Mouse (Mus musculus): Measurements from ENCODE around the gene Zfp420. TPM values are rescaled to one million over a fixed set of nuclear protein-coding genes. Genes with fewer than 3 reads are reported as not detected.
"Not testable (repeated sequence)": the region's sequence is repeated elsewhere in the genome, so short reads cannot be mapped to it uniquely, and the experiment has no call there.

Zfp420 gene
- polyA plus RNA-seq, 1 experiment from 2014 or later, result 6.8 TPM

DNA sequence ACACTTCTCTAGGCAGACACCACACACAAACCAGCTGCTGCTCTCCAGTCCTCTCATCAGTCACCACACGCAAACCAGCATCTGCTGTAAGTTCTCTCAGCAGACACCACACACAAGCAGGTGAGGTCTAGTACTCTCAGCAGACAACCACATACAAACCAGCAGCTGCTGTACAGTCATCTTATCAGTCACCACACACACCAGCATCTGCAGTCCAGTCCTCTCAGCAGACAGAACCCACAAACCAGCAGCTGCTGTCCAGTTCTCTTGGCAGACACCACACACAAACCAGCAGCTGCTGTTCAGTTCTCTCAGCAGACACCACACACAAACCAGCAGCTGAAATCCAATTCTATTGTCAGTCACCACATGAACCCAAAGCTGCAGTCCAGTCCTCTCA lies 23.0 kb upstream of the Zfp420 start:
- DNase-seq (ENCODE audit: low spot score) (no peak), ATAC-seq (replicated peaks; ENCODE audit: low FRiP score, low TSS enrichment, low read depth) (no peak)
- 94% methylated on average over 1 of the region's 1 CpGs for WGBS
- Histone ChIP-seq H3K27me3 (replicated peaks; ENCODE audit: control insufficient read depth, insufficient read depth, low read length) (no peaks in the 10 kb centered on the region), H3K4me3 (ENCODE audit: low read depth, low read length) (no peak overlapping the region), H3K9ac (ENCODE audit: low read length) (no peak overlapping the region), H3K9me3 (ENCODE audit: control insufficient read depth, low read length) (no peaks in the 10 kb centered on the region), H3K36me3 (ENCODE audit: control insufficient read depth, insufficient read depth, low read length) (peaks cover 12% of the 10 kb centered on the region), H3K4me1 (replicated peaks; ENCODE audit: control insufficient read depth, insufficient read depth, low read length) (no peaks in the 10 kb centered on the region), H3K27ac (ENCODE audit: low read depth) (no peak overlapping the region), H3K4me2 (ENCODE audit: low read length) (no peak overlapping the region)

DNA sequence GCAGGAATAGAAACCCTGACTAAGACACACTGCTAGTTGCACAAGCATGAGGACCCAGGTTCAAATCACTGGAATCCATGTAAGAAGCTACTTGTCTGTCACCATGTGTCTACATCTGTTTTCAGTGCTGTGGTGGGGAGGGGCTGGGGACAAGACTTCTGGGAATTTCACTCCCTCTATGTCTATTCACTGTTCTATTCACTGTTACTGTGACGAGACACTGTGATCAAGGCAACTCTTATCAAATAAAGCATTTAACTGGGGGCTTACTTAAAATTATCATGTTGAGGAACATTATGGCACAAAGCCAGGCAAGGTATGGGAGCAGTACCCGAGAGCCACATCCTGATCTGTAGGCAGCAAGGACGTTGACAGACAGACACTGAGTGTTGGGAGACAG lies 20.5 kb upstream of the Zfp420 start:
- WGBS, result 80% methylated on average over 3 of the region's 3 CpGs

DNA sequence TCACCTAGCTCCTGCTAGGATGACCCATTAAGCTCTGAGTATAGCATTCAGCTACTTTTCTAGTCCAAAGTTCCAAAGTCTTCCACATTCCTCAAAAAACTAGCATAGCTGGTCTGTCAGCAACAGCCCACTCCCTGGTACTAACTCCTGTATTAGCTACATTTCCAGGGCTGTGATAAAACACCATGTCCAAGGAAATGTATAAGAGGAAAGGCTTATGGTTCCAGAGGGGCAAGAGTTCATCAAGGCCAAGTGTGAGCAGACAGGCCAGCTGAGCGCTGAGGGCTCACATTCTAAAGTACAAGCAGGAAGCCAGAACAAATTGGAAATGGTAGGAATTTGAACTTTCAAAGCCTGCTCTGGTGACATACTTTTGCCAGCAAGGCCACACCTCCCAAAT lies 17.7 kb upstream of the Zfp420 start:
- H3K27me3 ChIP-seq (replicated peaks; ENCODE audit: control insufficient read depth, insufficient read depth, low read length), result no peaks in the 10 kb centered on the region
- 91% methylated on average over 1 of the region's 1 CpGs for WGBS
- no peak for DNase-seq (ENCODE audit: low spot score)
- no peak overlapping the region for H3K4me2 ChIP-seq (ENCODE audit: low read length)
- no peaks in the 10 kb centered on the region for H3K9me3 ChIP-seq (ENCODE audit: control insufficient read depth, low read length)
- no peak overlapping the region for H3K27ac ChIP-seq (ENCODE audit: low read depth)
- peaks cover 28% of the 10 kb centered on the region for H3K36me3 ChIP-seq (ENCODE audit: control insufficient read depth, insufficient read depth, low read length)
- H3K4me1 ChIP-seq (replicated peaks; ENCODE audit: control insufficient read depth, insufficient read depth, low read length), result no peaks in the 10 kb centered on the region
- no peak overlapping the region for H3K9ac ChIP-seq (ENCODE audit: low read length)
- H3K4me3 ChIP-seq (ENCODE audit: low read depth, low read length), result no peak overlapping the region
- ATAC-seq (replicated peaks; ENCODE audit: low FRiP score, low TSS enrichment, low read depth), result no peak

More for the DNA sequence above, 20.5 kb upstream of the Zfp420 start:
- no peak overlapping the region for H3K9ac ChIP-seq (ENCODE audit: low read length)
- ATAC-seq (replicated peaks; ENCODE audit: low FRiP score, low TSS enrichment, low read depth) (no peak), DNase-seq (ENCODE audit: low spot score) (no peak)
- no peak overlapping the region for H3K4me2 ChIP-seq (ENCODE audit: low read length)
- no peaks in the 10 kb centered on the region for H3K4me1 ChIP-seq (replicated peaks; ENCODE audit: control insufficient read depth, insufficient read depth, low read length)
- H3K27me3 ChIP-seq (replicated peaks; ENCODE audit: control insufficient read depth, insufficient read depth, low read length), result no peaks in the 10 kb centered on the region
- 0 out of 2 replicates have a peak, but pooled peaks cover under 1% of the 10 kb centered on the region for H3K36me3 ChIP-seq (ENCODE audit: control insufficient read depth, insufficient read depth, low read length)
- no peaks in the 10 kb centered on the region for H3K9me3 ChIP-seq (ENCODE audit: control insufficient read depth, low read length)
- no peak overlapping the region for H3K27ac ChIP-seq (ENCODE audit: low read depth)
- no peak overlapping the region for H3K4me3 ChIP-seq (ENCODE audit: low read depth, low read length)

DNA sequence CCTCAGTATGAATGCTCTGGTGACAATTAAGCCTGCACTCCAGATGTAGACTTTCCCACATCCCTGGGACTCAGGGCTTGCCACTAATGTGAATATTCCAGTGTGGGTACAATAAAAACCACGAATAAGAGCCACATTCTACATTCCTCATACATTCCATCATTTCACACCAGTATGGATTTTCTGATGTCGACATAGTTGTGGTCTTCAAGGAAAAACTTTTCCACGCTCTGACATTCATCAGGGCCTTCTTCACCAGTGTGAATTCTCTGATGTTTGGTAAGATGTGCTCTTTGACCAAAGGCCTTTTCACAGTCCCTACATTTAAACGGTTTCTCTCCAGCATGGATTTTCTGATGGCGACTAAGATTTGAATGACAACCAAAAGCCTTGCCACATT lies 15.2 kb upstream of the Zfp420 start:
- 91% methylated on average over 5 of the region's 5 CpGs for WGBS
- H3K36me3 ChIP-seq (ENCODE audit: control insufficient read depth, insufficient read depth, low read length), result peaks cover 33% of the 10 kb centered on the region
- no peak for DNase-seq (ENCODE audit: low spot score)

DNA sequence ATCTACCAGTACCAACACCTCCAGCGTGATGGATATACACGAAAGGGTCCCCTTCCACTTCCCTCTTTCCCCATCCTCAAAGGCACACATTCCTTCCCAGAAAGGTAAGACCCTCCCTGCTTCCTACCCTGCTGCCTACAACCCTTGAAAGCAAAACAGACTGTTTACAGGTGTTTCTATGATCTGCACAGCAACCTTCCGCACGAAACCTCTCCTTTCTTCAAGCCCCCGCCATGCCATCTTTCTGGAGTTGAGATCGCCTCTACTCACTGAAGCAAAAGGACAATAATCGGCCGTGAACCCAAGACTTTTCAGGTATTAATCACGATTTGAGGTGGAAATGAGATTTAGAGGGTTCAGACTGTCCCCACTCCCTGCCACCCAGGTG lies 7.0 kb upstream of the Zfp420 start:
- WGBS, result 54% methylated on average over 9 of the region's 9 CpGs
- Histone ChIP-seq H3K36me3 (ENCODE audit: control insufficient read depth, insufficient read depth, low read length) (peaks cover 11% of the 10 kb centered on the region; the same call in 1 of the 2 replicates), H3K4me3 (ENCODE audit: low read depth, low read length) (peak overlapping the region; percentile 68), H3K9ac (ENCODE audit: low read length) (peak overlapping the region; percentile 57), H3K27me3 (replicated peaks; ENCODE audit: control insufficient read depth, insufficient read depth, low read length) (no peaks in the 10 kb centered on the region), H3K4me1 (replicated peaks; ENCODE audit: control insufficient read depth, insufficient read depth, low read length) (peaks cover 4% of the 10 kb centered on the region; the same call in 1 of the 2 replicates), H3K4me2 (ENCODE audit: low read length) (peak overlapping the region; percentile 84), H3K27ac (ENCODE audit: low read depth) (no peak overlapping the region), H3K9me3 (ENCODE audit: control insufficient read depth, low read length) (no peaks in the 10 kb centered on the region)
- ATAC-seq (replicated peaks; ENCODE audit: low FRiP score, low TSS enrichment, low read depth) (no peak), DNase-seq (ENCODE audit: low spot score) (no peak)

More for the DNA sequence above, 15.2 kb upstream of the Zfp420 start:
- Histone ChIP-seq H3K4me2 (ENCODE audit: low read length) (no peak overlapping the region), H3K9me3 (ENCODE audit: control insufficient read depth, low read length) (no peaks in the 10 kb centered on the region), H3K4me3 (ENCODE audit: low read depth, low read length) (no peak overlapping the region), H3K9ac (ENCODE audit: low read length) (no peak overlapping the region), H3K4me1 (replicated peaks; ENCODE audit: control insufficient read depth, insufficient read depth, low read length) (no peaks in the 10 kb centered on the region), H3K27me3 (replicated peaks; ENCODE audit: control insufficient read depth, insufficient read depth, low read length) (no peaks in the 10 kb centered on the region), H3K27ac (ENCODE audit: low read depth) (no peak overlapping the region)
- no peak for ATAC-seq (replicated peaks; ENCODE audit: low FRiP score, low TSS enrichment, low read depth)

DNA sequence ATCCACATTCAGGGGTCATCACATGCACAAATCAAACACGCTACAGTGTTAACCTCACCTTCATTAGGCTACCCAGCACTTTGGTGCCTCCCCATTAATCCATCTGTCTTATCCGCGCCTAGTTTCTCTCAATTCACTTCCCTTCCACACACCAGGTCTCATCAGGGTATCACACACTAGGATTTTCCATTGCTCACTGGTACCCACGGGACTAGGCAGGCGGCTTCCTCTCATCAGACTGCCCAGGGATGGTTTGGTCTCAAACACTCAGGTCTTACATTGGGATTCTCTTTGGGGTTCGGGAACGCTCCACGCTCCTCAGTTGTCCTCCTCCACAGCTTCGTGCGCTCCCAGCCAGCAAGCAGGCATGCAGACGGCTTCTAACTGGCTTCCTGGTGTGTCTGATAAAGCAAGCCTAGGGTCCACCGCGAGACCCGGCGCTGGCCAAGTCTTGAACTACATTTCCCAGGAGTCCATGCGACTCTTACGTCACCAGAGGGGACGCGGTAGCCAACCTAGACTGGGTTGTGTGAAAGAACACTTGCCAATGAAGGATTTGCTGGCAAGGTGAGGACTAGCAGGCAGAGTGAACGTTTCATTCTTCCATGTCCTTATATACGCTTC lies 6.4 kb upstream of the Zfp420 start, which contains the start of gene Zfp940:
Gene Zfp940, minus strand, starts transcription at position 451 of the 624 bp plus-strand sequence.
- peak within 1 kb of the TSS; percentile 84 for H3K4me2 ChIP-seq (ENCODE audit: low read length)
- ATAC-seq (replicated peaks; ENCODE audit: low FRiP score, low TSS enrichment, low read depth) (peak; percentile 96), DNase-seq (ENCODE audit: low spot score) (peak; percentile 96)
- H3K27ac ChIP-seq (ENCODE audit: low read depth), result no peak within 1 kb of the TSS
- H3K36me3 ChIP-seq (ENCODE audit: control insufficient read depth, insufficient read depth, low read length), result 0 out of 2 replicates have a peak, but pooled peaks cover 11% of the 10 kb centered on the region
- peak within 1 kb of the TSS; percentile 68 for H3K4me3 ChIP-seq (ENCODE audit: low read depth, low read length)
- H3K27me3 ChIP-seq (replicated peaks; ENCODE audit: control insufficient read depth, insufficient read depth, low read length), result no peaks in the 10 kb centered on the region
- no peaks in the 10 kb centered on the region for H3K9me3 ChIP-seq (ENCODE audit: control insufficient read depth, low read length)
- under 1% methylated on average over 21 of the region's 21 CpGs for WGBS
- H3K9ac ChIP-seq (ENCODE audit: low read length), result peak within 1 kb of the TSS; percentile 57
- H3K4me1 ChIP-seq (replicated peaks; ENCODE audit: control insufficient read depth, insufficient read depth, low read length), result peaks cover 4% of the 10 kb centered on the region; the same call in 1 of the 2 replicates

DNA sequence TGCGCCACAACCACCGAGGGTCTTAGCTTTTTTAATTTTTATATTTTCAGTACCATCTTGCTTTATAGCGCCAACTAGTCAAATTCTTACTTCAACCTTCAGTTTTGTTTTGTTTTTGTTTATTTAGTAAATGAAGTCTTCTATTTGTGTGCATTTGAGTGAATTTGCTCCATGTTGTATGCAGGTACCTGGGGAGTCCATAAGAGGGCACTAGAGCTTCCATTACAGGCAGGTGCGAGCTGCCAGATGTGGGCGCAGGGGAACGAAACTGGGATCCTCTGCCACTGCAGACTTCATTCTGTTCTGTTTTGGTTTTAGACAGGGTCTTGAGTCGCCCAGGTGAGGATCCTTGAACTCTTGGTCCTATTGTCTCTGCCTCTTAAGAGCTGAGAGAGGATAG lies 1.9 kb downstream of the Zfp420 start:
- DNase-seq (ENCODE audit: low spot score) (no peak), ATAC-seq (replicated peaks; ENCODE audit: low FRiP score, low TSS enrichment, low read depth) (no peak)
- Histone ChIP-seq H3K27ac (ENCODE audit: low read depth) (no peak overlapping the region), H3K27me3 (replicated peaks; ENCODE audit: control insufficient read depth, insufficient read depth, low read length) (no peaks in the 10 kb centered on the region), H3K4me1 (replicated peaks; ENCODE audit: control insufficient read depth, insufficient read depth, low read length) (peaks cover 6% of the 10 kb centered on the region), H3K4me2 (ENCODE audit: low read length) (no peak overlapping the region), H3K36me3 (ENCODE audit: control insufficient read depth, insufficient read depth, low read length) (no peaks in the 10 kb centered on the region), H3K4me3 (ENCODE audit: low read depth, low read length) (no peak overlapping the region), H3K9me3 (ENCODE audit: control insufficient read depth, low read length) (no peaks in the 10 kb centered on the region), H3K9ac (ENCODE audit: low read length) (no peak overlapping the region)
- WGBS, result 87% methylated on average over 7 of the region's 7 CpGs

DNA sequence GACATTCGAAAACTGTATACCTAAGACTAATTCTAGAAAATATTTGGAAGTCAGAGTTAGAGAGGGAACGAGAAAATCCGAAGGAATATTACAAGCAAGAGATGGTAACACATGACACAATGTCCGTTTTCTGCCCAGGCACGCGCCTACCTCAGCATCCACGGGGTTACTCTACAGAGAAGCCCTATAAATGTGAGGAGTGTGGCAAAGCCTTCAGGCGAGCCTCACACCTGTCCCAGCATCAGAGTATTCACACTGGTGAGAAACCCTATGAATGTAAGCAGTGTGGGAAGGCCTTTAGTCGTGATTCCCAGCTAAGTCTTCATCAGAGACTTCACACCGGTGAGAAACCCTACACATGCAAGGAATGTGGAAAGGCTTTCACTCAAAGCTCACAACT lies 14.5 kb downstream of the Zfp420 start:
- Histone ChIP-seq H3K4me1 (replicated peaks; ENCODE audit: control insufficient read depth, insufficient read depth, low read length) (no peaks in the 10 kb centered on the region), H3K9me3 (ENCODE audit: control insufficient read depth, low read length) (peaks cover 21% of the 10 kb centered on the region), H3K9ac (ENCODE audit: low read length) (no peak overlapping the region), H3K27me3 (replicated peaks; ENCODE audit: control insufficient read depth, insufficient read depth, low read length) (no peaks in the 10 kb centered on the region), H3K4me2 (ENCODE audit: low read length) (no peak overlapping the region), H3K4me3 (ENCODE audit: low read depth, low read length) (no peak overlapping the region), H3K27ac (ENCODE audit: low read depth) (no peak overlapping the region), H3K36me3 (ENCODE audit: control insufficient read depth, insufficient read depth, low read length) (peaks cover 21% of the 10 kb centered on the region)
- WGBS, result 95% methylated on average over 10 of the region's 10 CpGs
- ATAC-seq (replicated peaks; ENCODE audit: low FRiP score, low TSS enrichment, low read depth), result no peak
- no peak for DNase-seq (ENCODE audit: low spot score)

DNA sequence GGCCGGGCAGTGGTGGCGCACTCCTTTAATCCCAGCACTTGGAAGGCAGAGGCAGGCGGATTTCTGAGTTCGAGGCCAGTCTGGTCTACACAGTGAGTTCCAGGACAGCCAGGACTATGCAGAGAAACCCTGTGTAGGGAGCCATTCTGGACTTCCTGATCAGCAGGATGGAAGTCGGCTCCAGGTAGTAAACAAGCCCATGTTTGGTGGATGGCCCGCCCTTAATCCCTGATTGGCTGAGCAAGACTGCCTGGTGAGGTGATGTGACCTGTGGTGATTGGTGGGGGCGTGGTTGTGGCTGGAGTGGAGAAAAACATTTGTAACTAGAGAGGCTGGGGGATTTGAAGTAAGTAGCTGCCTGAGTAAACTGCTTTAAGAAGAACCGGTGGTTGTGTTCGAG lies 17.8 kb downstream of the Zfp420 start:
- H3K4me2 ChIP-seq (ENCODE audit: low read length); DNase-seq (ENCODE audit: low spot score): not testable (repeated sequence)

More for the DNA sequence above, 17.8 kb downstream of the Zfp420 start:
- not testable (repeated sequence) for H3K9ac ChIP-seq (ENCODE audit: low read length); ATAC-seq (replicated peaks; ENCODE audit: low FRiP score, low TSS enrichment, low read depth); H3K4me3 ChIP-seq (ENCODE audit: low read depth, low read length); H3K27me3 ChIP-seq (replicated peaks; ENCODE audit: control insufficient read depth, insufficient read depth, low read length); H3K27ac ChIP-seq (ENCODE audit: low read depth); H3K4me1 ChIP-seq (replicated peaks; ENCODE audit: control insufficient read depth, insufficient read depth, low read length)
- H3K9me3 ChIP-seq (ENCODE audit: control insufficient read depth, low read length), result peaks cover 22% of the 10 kb centered on the region
- H3K36me3 ChIP-seq (ENCODE audit: control insufficient read depth, insufficient read depth, low read length), result peaks cover 21% of the 10 kb centered on the region
- WGBS, result 87% methylated on average over 9 of the region's 9 CpGs

Measured in intestine, embryonic 14.5 days (tissue).